Mouse (Mus musculus) cerebellum, adult 9-11 months (tissue): ENCODE measurements around the gene Gm3526.
"Not testable (repeated sequence)": the region's sequence is repeated elsewhere in the genome, so short reads cannot be mapped to it uniquely, and the experiment has no call there.

ENCODE experiments used
- DNase-seq: peaks from one replicate; pipeline ENCODE4 v3.0.0; 2022

Gene Gm3526

GRCm38 (mm10) chr14:5260480-5260879 lies at the start of gene Gm3526:
Gm3526 (minus strand) TSS chr14:5260580.
- not testable (repeated sequence) for DNase-seq
